Mouse (Mus musculus): ENCODE results near the gene Tie1. TPM values are rescaled to one million over a fixed set of nuclear protein-coding genes. Genes with fewer than 3 reads are reported as not detected.

The Tie1 gene
- total RNA-seq, 2 experiments from 2014 or later, result 7.3 to 7.7 TPM

DNA sequence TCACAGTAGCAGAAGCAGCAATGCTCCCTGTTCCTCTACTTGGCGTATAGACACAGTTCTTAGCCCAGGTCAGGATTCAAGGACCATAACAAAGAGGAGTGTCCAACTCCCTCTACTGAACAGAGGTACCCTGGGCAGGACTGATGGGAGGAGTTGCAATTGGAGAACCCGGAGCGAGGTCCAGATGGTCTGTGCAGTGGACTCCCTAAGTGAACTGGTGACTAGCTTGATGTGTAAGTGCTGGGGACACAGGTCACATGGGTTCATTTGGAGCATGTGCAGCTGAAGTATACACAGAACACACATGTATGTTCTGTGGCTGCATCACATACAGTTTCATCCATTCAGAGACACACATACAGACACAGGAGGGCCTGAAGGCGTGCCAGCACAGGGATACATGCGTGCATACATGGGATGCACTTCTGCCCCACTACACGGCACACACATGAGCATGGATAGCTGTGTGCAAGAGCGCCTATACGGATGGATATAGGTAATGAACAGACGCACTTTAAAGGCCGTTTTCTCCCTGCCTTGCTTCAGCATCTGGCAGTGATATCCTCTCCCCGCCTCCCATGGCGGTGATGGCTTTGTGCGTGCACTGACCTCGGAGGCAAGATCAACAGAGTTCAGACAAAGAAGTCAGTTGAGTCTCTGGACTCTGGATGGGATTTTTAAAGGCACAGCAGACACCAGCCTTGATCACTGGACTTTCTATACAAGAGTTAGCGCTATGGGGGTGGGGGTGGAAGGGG lies 12.9 kb downstream of the Tie1 start:
- DNase-seq (ENCODE audit: low spot score in 2 of 2), result no peak

DNA sequence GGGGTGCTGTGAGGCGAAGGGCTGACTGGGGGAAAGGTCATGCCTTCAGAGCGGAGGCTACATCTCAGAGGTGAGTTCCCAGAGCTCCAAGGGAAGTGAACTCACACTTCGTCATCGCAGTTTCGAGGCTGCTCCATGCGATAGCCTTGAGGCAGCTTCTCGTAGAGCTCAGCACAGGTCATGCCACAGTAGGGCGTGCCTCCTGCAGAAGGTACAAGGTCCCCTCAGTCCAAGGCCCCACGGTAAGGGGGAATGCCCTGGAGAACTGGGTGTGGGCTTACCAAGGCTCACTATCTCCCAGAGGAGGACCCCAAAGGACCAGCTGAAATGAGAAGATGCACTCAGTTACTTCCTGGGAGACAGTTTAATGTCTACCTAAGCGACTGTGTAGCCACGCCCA lies 17.2 kb downstream of the Tie1 start:
- DNase-seq (ENCODE audit: low spot score in 2 of 2), result no peak

DNA sequence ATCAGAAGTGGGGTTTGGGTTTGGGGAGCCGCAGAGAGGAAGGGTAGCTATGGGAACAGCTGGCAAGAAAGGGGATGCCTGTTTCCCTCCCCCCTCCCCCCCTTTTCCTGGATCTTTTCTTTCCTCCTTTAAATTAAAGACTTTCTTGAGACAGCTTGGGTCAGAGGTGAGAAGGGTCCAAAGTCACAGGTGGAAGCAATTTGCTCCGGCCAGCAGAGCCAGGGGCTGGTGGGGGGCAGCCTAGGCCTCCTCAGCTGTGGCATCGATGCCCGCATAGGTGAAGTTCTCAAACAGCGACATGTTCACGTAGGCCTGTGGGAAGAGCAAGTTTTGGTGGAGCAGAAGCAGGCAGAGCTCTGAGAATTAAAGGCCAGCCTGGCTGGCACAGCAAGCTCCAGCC lies 18.6 kb downstream of the Tie1 start:
- DNase-seq (ENCODE audit: low spot score in 2 of 2), result no peak

DNA sequence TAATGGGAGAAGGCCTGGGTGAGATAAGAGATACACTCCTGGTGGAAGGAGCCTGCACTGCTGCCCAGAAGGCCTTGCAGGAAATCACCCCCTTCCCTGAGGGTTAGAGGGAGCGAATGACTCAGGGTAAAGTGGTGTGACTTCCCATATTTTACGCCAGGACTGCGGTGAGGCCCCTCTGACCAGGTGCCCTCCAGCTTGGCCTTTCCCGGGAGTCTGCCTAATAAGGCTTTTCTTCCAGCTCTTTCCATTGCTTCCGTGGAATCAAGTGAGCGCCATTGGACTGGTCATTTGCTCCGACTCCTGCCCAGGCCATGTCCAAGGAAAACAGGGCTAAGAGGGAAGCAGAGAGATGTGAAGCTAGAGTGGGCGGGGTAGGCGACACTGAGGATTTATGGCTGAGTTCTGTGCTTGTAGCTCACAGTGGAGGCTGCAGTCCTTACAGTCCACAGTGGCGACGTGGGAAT lies 24.1 kb downstream of the Tie1 start:
- no peak for DNase-seq (ENCODE audit: low spot score in 2 of 2)

DNA sequence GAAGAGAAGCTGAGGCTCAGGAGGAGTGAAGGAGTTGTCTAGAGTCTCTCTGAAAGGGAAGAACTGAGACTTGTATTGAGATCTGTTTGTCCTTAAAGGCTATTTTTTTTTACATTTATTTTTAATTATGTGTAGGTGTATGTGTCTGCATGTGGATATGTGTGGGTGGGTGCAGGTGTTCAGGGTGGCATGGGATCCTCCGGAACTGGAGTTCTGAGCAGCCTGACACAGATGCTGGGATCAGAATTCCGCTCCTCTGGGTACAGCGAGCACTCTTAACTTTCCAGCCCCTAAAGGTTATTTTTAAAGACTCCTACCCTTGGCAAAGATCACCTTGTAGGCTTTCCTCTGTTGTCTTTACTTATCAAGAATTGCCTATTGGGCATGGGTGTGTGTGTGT lies 24.9 kb downstream of the Tie1 start:
- peak in 1 of 2 experiments; percentile 48 for DNase-seq (ENCODE audit: low spot score in 2 of 2)

DNA sequence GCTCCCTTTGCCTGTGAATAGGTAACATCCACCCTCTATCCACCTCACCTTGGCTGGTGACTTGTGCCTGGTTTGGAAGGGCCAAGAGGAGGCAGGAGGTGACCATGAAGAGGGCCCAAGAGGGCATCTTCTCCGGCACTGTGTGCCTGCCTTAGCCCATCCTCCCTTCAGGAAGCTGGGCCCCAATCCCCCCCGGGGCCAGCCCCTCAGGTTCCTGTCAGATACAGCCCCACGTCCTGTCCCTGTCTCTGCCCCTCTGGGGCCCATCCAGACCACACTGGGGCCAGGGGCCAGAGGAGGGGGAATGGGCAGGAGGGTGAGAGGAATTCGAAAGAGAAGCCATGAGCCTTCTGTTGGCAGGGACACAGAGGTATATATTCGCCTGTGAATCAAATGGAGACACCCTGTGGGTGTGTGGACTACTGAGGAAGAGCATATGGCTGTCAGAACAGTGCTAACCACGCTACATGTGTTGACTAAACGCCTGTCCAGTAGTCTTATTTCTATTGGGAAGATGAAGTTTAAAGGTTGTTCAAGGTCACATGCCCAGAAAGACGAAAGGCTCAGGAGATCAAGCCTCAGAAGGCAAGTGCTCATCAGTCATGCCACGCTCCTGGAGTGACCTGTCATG lies 32.4 kb downstream of the Tie1 start, which contains the start of gene Mpl:
TSS of gene Mpl (minus strand) at position 169 of the 631 bp plus-strand sequence.
- DNase-seq (ENCODE audit: low spot score in 2 of 2), result no peak

DNA sequence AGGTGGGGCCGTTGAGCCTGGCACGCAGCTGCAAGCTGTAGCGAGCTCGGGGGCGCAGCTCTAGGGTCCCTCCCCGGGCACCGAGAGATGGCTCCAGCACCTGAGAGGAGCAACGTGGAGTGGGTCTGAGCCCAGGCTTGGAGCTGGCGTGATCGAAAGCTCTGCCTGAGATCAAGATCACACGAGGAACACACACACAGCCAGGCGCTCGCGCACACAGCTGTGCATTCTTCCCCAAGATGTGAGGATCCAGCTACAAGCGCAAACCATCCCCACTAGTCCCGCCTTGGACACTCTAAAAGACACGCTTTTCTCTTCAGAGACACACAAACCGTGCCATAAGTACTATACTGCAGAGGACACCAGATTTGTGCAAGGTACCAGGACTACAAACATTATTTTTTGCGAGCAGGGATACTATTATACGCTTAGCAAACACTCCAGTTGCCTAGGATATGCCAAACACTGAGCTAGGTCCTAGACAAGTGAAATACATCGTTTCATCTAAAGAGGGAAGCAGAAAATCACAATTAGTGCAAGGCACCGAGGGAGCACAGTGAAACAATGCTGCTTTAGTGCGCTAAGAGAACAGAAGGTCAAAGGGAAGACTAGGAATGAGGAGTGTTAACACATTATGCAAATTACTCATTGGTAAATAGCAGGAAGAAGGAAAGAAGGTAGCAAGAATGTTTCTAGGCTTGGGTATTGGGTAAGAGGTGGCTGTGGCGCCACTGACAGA lies 43.3 kb downstream of the Tie1 start:
- no peak for DNase-seq (ENCODE audit: low spot score in 2 of 2)

DNA sequence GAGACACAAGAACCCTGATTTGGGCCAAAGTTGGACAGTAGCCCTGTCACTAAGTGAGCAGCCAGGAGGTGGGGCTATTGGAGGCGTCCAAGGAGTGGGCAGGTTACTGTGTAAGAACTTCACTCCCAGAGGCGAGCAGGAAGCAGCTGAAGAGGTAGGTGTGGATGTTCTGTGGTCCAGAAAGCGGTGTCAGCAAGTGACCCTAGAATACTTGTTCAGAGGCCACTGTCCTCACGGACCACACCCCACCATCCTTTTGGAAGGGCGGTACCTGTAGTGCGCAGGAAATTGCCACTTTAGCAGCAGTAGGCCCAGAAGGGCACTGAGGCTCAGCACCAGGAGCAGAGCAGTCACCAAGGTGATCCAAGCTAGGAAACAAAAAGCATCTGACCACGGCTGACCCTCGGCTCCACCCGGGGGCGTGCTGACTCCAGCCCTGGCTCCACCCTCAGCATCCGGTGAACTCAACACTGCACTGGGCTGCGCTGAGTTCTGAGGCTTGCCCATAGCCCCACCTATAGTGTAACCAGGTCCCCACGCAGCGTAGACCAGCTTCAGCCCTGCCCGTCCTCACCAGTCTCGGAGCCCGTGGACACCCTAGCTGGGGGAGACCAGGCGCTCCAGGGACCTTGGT lies 44.0 kb downstream of the Tie1 start:
- DNase-seq (ENCODE audit: low spot score in 2 of 2), result peak in 1 of 2 experiments; percentile 25

DNA sequence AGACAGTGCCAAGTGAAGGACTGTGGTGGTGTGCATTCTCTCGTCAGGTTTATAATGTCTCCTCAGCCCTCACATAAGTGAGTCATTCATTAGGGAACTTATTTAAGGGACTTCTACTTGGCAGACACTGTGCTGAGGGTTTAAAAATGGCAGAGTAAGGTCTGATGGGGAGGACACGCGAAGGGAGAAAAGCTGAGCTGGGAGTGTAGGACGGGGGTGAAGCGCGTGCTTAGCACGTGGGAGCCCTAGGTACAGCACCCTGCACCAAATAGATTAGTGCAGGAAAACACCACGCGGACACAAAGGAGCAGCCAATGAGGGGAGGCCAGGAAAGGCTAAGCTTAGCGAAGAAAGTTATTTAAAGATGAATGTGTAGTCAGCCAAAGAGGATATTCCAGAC lies 44.8 kb downstream of the Tie1 start:
- DNase-seq (ENCODE audit: low spot score in 2 of 2), result peak in 1 of 2 experiments; percentile 42

DNA sequence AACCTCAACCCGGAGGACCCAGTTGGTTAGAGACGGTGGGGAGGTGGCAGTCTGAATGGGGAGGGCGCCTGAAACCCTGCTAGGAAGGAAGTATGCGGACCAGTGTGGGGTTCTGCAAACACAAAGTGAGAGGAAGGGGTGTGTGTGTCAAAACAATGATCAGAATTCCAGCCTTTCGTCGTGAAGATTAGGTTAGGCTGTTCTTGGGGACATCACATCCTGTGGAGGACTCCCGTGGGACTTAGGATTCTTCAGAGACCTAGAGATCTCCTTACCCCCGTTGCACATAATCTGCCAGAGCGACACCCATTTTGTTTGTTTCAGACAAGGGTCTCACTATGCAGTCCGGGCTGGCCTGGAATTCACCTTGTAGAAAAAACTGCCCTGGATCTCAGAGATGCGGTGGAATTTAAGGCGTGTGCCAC lies 52.0 kb downstream of the Tie1 start:
- no peak for DNase-seq (ENCODE audit: low spot score in 2 of 2)

DNA sequence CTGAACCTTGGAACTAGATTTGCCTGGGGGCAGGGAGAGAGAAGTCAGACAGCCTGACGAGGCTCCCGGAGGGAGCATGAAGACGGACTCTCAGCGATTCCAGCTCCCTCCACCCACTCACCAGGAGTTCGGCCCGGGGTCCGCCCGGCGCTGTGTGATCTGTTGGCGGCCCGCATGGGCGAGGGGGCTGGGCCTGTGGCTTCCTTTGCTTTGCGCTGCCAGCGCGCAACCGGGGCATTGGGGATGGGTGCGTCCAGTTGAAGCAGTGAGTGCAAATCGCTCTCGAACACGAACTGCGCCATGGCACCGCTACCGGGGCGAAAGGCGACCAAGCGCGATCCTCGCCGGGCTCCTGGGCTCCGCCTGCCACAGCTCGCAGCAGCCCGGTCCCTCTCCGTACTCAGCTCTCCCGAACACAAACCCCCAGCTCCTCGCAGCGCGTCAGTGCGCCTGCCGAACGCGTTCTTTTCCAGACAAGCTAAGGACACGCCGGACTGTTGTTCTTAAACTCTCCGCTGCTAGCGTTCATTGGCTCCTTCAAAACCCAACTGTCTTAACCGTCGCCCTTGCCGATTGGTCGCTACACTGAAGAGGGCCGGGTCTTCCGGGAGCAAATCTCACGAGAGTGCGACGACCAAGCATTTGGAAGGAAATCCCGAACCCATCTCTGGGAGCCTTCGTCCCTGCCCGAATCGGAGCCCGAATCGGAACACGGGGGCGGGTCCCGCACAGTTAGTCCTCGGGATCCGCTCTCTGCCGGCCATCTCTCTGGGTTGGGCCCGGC lies 52.8 kb downstream of the Tie1 start, which contains the start of gene Cdc20:
TSS of gene Cdc20 (minus strand) at position 533 of the 784 bp plus-strand sequence.
- peak; percentile 80 to 86 for DNase-seq (ENCODE audit: low spot score in 2 of 2)

DNA sequence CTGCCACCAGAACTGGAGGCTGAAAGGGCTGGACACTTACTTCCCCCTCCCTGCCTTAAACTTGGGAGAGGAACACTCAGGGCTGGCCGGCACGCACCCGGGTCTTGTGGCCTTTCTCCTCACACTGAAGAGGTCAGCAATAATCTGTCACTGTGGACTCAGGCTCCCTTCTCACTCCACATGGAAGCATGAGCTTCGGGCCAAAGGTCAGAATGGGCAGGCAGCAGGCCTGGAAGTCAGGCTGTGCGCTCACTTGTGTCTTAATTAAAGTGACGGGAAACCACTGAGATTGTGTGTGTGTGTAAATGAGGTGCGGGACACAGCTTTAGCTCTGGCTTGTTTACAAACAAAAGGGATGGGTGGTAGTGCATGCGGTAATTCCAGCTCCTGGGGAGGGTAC lies 57.5 kb downstream of the Tie1 start:
- no peak for DNase-seq (ENCODE audit: low spot score in 2 of 2)

DNA sequence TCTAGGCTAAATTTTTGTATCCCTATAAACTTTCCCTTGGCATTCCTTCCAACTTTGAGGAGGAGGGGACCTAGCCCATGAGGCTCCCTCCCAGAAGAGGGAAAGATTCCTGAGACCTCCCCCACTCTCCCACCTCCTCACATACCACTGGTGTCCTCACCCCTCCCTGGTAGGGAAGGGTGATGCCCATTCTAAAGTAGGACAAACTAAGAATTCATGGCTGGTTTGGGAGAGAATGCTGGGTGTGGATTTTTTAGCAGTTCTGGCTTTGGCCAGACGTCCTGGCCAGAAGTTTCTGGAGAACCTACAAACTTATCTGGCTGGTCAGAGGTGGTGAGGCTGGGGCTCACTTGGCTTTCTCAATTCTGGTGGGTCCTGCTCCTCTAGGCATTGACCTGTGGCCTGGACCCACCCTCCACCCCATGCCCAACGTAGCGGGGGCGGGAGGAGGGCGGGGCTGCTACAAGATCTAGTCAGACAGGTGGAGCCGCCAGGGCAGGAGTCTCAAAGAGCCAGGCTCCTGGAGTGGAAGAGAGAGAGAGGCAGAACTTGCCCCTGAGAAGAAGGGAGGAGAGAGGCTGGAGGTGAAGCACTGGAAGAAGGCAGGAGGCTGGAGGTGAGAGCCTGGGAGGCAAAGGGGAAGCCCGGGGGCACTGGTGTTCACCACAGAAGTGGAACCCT lies 60.5 kb downstream of the Tie1 start:
- DNase-seq (ENCODE audit: low spot score in 2 of 2), result no peak

DNA sequence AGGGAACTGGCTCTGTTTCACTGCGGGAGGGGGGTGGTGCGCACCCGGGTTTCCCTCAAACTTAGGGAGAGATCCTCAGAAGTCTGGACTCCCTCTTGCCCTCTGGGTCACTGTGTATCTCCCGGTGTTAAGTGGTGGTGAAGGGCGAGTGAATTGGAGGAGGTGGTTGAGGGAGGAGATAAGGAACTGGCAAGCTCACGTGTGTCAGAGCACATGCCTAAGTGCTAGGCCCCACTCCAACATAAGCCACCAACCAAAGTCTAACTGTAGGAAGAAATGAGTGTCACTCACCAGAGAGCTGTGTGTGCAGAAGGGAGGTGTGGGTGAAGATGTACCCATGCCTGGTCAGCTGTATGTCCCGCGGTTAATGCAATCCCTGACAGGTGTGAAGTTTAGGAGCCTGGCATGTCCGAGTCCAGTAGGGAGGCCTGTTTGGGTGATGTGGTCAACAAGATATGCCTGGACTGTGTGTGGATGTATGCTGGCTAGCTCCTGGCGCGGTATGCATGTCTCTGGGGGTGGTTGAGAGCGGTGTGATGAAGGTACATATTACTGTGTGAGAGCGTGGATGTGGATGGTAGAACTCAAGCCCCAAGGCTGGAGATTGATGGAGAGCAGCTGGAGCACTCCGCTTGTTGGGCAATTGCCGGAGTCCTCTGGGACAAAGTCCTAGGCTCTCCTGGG lies 61.2 kb downstream of the Tie1 start:
- DNase-seq (ENCODE audit: low spot score in 2 of 2), result no peak

DNA sequence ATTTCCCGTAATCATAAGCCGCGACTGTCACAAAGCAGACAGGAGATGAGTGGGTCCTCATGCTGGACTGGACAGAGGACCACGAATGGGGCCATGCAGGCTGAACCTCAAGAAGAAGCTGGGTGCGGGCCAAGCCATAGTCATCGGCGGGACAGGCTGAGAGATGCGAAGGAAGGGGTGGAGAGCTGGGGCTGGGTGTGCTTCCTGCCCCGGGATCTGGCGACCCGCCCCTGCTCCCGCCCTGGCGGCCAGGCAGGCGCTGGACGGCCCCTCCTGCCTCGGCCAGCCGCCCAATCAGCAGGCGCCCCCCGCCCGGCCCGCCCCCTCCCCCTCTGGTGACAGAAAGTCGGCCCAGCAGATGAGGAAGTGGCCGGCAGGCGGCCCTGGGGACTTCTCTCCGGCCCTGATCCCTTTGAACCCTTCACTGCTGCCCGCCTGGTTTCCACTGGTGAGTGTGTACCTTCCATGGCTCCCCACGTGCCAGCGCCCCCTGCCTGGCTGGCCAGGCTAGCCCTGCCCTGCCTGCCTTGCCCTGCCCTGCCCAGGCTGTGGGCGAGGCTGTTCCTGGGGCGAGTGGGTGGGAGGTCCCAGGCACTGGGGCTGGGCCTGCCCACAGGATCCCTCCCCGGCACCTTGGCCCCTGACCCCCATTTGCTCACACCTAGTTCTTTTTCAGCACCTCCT lies 62.0 kb downstream of the Tie1 start, which contains the start of gene Elovl1:
TSS of gene Elovl1 (plus strand) at position 326 of the 684 bp plus-strand sequence.
- DNase-seq (ENCODE audit: low spot score in 2 of 2), result peak; percentile 59

DNA sequence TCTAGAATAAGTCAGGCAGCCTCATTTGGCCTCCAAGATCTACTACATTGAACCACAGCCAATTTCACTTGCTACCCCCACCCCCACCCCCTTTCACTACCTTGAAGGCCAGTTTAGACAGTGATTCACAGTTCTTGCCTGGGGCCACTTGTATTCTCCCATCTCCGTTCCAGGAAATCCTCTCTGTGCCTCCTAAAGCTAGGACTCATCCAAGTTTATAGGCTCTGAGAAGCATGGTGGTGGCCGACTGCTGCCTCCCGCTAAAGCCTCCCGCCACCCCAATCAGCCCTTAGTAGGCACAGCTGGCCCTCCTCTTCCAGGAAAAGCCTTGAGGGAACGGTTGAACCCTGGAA lies 62.5 kb downstream of the Tie1 start:
- DNase-seq (ENCODE audit: low spot score in 2 of 2), result no peak

DNA sequence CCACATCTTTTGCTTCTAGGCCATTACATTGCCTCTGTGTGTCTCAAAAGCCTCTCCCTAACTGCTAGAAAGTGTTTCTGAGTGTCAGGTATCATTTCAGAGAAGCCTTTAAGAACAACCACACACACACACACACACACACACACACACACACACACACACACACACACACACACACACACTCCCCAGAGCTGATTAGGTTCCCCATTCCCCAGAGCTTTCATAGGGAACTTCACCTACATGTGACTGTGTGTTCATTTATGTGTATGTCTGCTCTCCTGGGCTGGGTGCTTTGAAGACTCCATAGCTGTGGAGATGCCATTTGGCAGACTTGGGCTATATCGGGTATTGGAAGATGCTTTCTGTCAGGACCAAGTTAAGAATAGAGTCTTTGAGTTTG lies 64.5 kb downstream of the Tie1 start:
- DNase-seq (ENCODE audit: low spot score in 2 of 2), result no peak

DNA sequence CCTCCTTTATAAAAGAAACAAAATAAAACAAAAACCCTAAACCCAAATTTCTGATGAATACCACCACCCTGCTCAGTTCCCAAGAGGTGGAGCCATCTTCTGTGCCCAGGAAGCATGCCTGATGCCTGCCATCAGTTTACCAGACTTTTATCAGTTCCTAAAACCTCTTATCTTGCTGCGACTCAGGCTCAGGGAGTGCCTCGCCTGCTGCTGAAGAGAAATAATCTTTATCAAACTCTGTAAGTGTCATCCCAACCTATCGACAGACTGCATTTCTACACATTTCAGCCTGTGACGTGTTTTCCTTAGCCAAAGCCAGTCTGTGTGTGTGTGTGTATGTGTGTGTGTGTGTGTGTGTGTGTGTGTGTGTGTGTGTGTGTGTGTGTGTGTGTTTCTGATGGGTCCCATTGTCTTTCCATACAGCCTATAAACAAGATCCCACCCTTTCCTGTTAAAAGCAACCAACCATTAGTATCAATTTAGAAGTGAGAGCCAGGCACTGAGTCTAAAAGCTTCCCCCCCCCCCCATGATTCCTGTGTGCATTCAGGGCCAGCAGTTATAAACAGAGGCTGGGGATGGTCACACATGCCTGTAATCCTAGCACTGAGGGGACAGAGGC lies 65.2 kb downstream of the Tie1 start:
- DNase-seq (ENCODE audit: low spot score in 2 of 2), result no peak

Data from left cerebral cortex, adult 18-20 months (tissue).